Mouse (Mus musculus): ENCODE measurements around the gene Fry.

- no peak for TF ChIP-seq CTCF (IDR thresholded peaks at IDR 0.05)
- no peak for TF ChIP-seq POLR2A (IDR thresholded peaks at IDR 0.05; ENCODE audit: insufficient read depth, low read depth, low read length)
- no peak for TF ChIP-seq EP300 (IDR thresholded peaks at IDR 0.05; ENCODE audit: insufficient read depth, low read depth, low read length)
Measured at GRCm38 (mm10) chr5:150111236-150111635, 7.2 kb upstream of the Fry start.
